In genomic region chr11:101030136-101030807, GRCm38 (mm10) we compare ENCODE assay signal across 21 mouse cellular contexts. TPM values are rescaled to one million over a fixed set of nuclear protein-coding genes. Genes with fewer than 3 reads are reported as not detected.
A peak's percentile ranks its signal among the peaks of the same experiment; 100 is the strongest.
DNase-seq lines count a peak whose midpoint lies in the region; ATAC-seq and TF ChIP-seq lines count a peak whose summit lies in the region.
"Had no signal": no experiment of that assay in that cellular context is flagged by ENCODE, and none has a peak within 500 bp of the region (broad histone marks: within the 10 kb centered on the region; RNA-seq: fewer than 3 reads in every experiment).

No protein-coding gene starts in this region.

- ATAC-seq in hindbrain, embryonic 12.5 days (ENCODE audit: low FRiP score): no peak
- ATAC-seq: forebrain, embryonic 14.5 days; midbrain, embryonic 16.5 days had no signal

- TF ChIP-seq POLR2A in embryonic fibroblast, embryonic 13.5 days (IDR thresholded peaks at IDR 0.05; ENCODE audit: low read depth, low read length): no peak

- H3K4me3 ChIP-seq in heart, embryonic 10.5 days: no peak overlapping the region
- H3K4me3 ChIP-seq in layer of hippocampus, adult 2 months: no peak overlapping the region
- no peak overlapping the region for H3K4me3 ChIP-seq in embryonic fibroblast, embryonic 13.5 days (ENCODE audit: insufficient read depth, low read length)
- H3K4me3 ChIP-seq in hindbrain, embryonic 12.5 days: no peak overlapping the region
- H3K4me3 ChIP-seq: lung, embryonic 15.5 days; stomach, embryonic 15.5 days had no signal

- no peaks in the 10 kb centered on the region for H3K9me3 ChIP-seq in heart, embryonic 10.5 days
- no peaks in the 10 kb centered on the region for H3K9me3 ChIP-seq in hindbrain, embryonic 12.5 days (replicated peaks)
- H3K9me3 ChIP-seq: lung, embryonic 15.5 days; stomach, embryonic 15.5 days had no signal

- H3K4me2 ChIP-seq in hindbrain, embryonic 12.5 days (replicated peaks): no peak overlapping the region
- H3K4me2 ChIP-seq: hindbrain, embryonic 14.5 days; liver, embryonic 11.5 days; lung, embryonic 15.5 days; stomach, embryonic 15.5 days had no signal

- peaks cover 85% of the 10 kb centered on the region for H3K36me3 ChIP-seq in heart, embryonic 10.5 days
- H3K36me3 ChIP-seq in hindbrain, embryonic 12.5 days: peaks cover 84% of the 10 kb centered on the region

- peak overlapping the region; percentile 90 for H3K27ac ChIP-seq in heart, embryonic 10.5 days
- peak overlapping the region; percentile 32; the same call in 1 of the 2 replicates for H3K27ac ChIP-seq in layer of hippocampus, adult 2 months
- peak overlapping the region; percentile 96 for H3K27ac ChIP-seq in embryonic fibroblast, embryonic 13.5 days (ENCODE audit: insufficient read depth, low read length)
- no peak overlapping the region for H3K27ac ChIP-seq in hindbrain, embryonic 12.5 days
- H3K27ac ChIP-seq: hindbrain, embryonic 14.5 days; lung, embryonic 15.5 days; stomach, embryonic 15.5 days had no signal

- H3K27me3 ChIP-seq in heart, embryonic 10.5 days (ENCODE audit: insufficient read depth, poor library complexity, severe bottlenecking): no peaks in the 10 kb centered on the region
- H3K27me3 ChIP-seq in hindbrain, embryonic 12.5 days: no peaks in the 10 kb centered on the region
- H3K27me3 ChIP-seq: lung, embryonic 15.5 days; stomach, embryonic 15.5 days had no signal

- H3K9ac ChIP-seq in hindbrain, embryonic 12.5 days: no peak overlapping the region
- H3K9ac ChIP-seq: hindbrain, embryonic 14.5 days; lung, embryonic 15.5 days; stomach, embryonic 15.5 days had no signal

- H3K4me1 ChIP-seq in heart, embryonic 10.5 days: peaks cover 30% of the 10 kb centered on the region
- H3K4me1 ChIP-seq in embryonic fibroblast, embryonic 13.5 days (ENCODE audit: control insufficient read depth, insufficient read depth, low read length): peaks cover 11% of the 10 kb centered on the region
- no peaks in the 10 kb centered on the region for H3K4me1 ChIP-seq in hindbrain, embryonic 12.5 days
- H3K4me1 ChIP-seq: lung, embryonic 15.5 days; stomach, embryonic 15.5 days had no signal

- 58% methylated on average over 10 of the region's 10 CpGs for WGBS in heart, embryonic 10.5 days
- 87% methylated on average over 10 of the region's 10 CpGs for WGBS in hindbrain, embryonic 12.5 days

- no peak for TF ChIP-seq CTCF in layer of hippocampus, adult 2 months (conservative IDR thresholded peaks at IDR 0.05)
- TF ChIP-seq CTCF in embryonic fibroblast, embryonic 13.5 days (IDR thresholded peaks at IDR 0.05; ENCODE audit: borderline replicate concordance, insufficient read depth, low read length): no peak

- no peak for DNase-seq in heart, embryonic 10.5 days (ENCODE audit: low spot score)
- no peak for DNase-seq in heart, adult 18-20 months
- DNase-seq in layer of hippocampus, adult 2 months (ENCODE audit: low spot score in 2 of 2): no peak
- DNase-seq in layer of hippocampus, postnatal 10 days (ENCODE audit: low spot score in 2 of 2): no peak
- DNase-seq in retina, postnatal 1 day: peak; percentile 68
- no peak for DNase-seq in Muller cell, postnatal 12 days (ENCODE audit: inconsistent ontology term)
- DNase-seq: adrenal gland, postnatal 14 days; cerebellum, adult 9-10 months; gastrocnemius, postnatal 14 days; kidney, adult 8-10 months; thymus, postnatal 14 days had no signal

RNA-seq across cellular contexts. Expression of gene Atp6v0a1, which starts 21.0 kb away (rescaled TPM):
- 54.4 and 66.3 TPM in 2 replicates for polyA plus RNA-seq in heart, embryonic 10.5 days (2016; fragmentation: Nextera tagmentation; extraction: Ambion mirVana)
- 10 to 100 TPM; 87.1 to 92.2 TPM for total RNA-seq in heart, adult 18-20 months (2021)
- total RNA-seq in layer of hippocampus, adult 2 months (2021): 100 to 1,000 TPM; 457 to 476 TPM
- 100 to 1,000 TPM; 424 to 431 TPM for total RNA-seq in layer of hippocampus, postnatal 10 days (2021)
- 43.7 and 50.7 TPM in 2 replicates for polyA plus RNA-seq in embryonic fibroblast, embryonic 13.5 days (2011; ENCODE audit: insufficient read length, low read depth, missing spikeins)
- polyA plus RNA-seq in hindbrain, embryonic 12.5 days (2016; fragmentation: Nextera tagmentation; extraction: Ambion mirVana): 70.2 and 74.1 TPM in 2 replicates

RNA-seq across cellular contexts. Expression of gene Naglu, which starts 39.5 kb away (rescaled TPM):
- 13.9 and 15.8 TPM in 2 replicates for polyA plus RNA-seq in heart, embryonic 10.5 days (2016; fragmentation: Nextera tagmentation; extraction: Ambion mirVana)
- total RNA-seq in heart, adult 18-20 months (2021): 1 to 10 TPM; 7.2 to 8.4 TPM
- total RNA-seq in layer of hippocampus, adult 2 months (2021): 1 to 10 TPM; 8.7 to 9.6 TPM
- total RNA-seq in layer of hippocampus, postnatal 10 days (2021): 1 to 10 TPM; 8.6 to 9.9 TPM
- polyA plus RNA-seq in embryonic fibroblast, embryonic 13.5 days (2011; ENCODE audit: insufficient read length, low read depth, missing spikeins): 21.8 and 24.9 TPM in 2 replicates
- 13.3 and 13.7 TPM in 2 replicates for polyA plus RNA-seq in hindbrain, embryonic 12.5 days (2016; fragmentation: Nextera tagmentation; extraction: Ambion mirVana)

RNA-seq across cellular contexts. Expression of gene Hsd17b1, which starts 47.9 kb away (rescaled TPM):
- polyA plus RNA-seq in heart, embryonic 10.5 days (2016; fragmentation: Nextera tagmentation; extraction: Ambion mirVana): 0.21 TPM in 1 of 2 replicates, not detected in the other
- total RNA-seq in heart, adult 18-20 months (2021): under 1 TPM; 0.41 to 0.77 TPM
- total RNA-seq in layer of hippocampus, adult 2 months (2021): under 1 TPM; 0.71 to 0.92 TPM
- under 1 TPM; 0.33 to 0.37 TPM for total RNA-seq in layer of hippocampus, postnatal 10 days (2021)
- 1.2 and 5.2 TPM in 2 replicates for polyA plus RNA-seq in embryonic fibroblast, embryonic 13.5 days (2011; ENCODE audit: insufficient read length, low read depth, missing spikeins)
- 0.23 and 0.26 TPM in 2 replicates for polyA plus RNA-seq in hindbrain, embryonic 12.5 days (2016; fragmentation: Nextera tagmentation; extraction: Ambion mirVana)
- polyA plus RNA-seq: C2C12; forebrain, embryonic 14.5 days; hindbrain, embryonic 14.5 days; neural tube, embryonic 11.5 days had no signal

RNA-seq across cellular contexts. Expression of gene Coasy, which starts 52.1 kb away (rescaled TPM):
- polyA plus RNA-seq in heart, embryonic 10.5 days (2016; fragmentation: Nextera tagmentation; extraction: Ambion mirVana): 36.5 and 37.0 TPM in 2 replicates
- total RNA-seq in heart, adult 18-20 months (2021): 10 to 100 TPM; 17.4 to 18.8 TPM
- total RNA-seq in layer of hippocampus, adult 2 months (2021): 10 to 100 TPM; 24.9 to 25.8 TPM
- total RNA-seq in layer of hippocampus, postnatal 10 days (2021): 10 to 100 TPM; 32.9 to 37.7 TPM
- 14.9 and 15.0 TPM in 2 replicates for polyA plus RNA-seq in embryonic fibroblast, embryonic 13.5 days (2011; ENCODE audit: insufficient read length, low read depth, missing spikeins)
- polyA plus RNA-seq in hindbrain, embryonic 12.5 days (2016; fragmentation: Nextera tagmentation; extraction: Ambion mirVana): 45.6 and 51.2 TPM in 2 replicates

RNA-seq across cellular contexts. Expression of gene Mlx, which starts 56.8 kb away (rescaled TPM):
- polyA plus RNA-seq in heart, embryonic 10.5 days (2016; fragmentation: Nextera tagmentation; extraction: Ambion mirVana): 42.6 and 52.0 TPM in 2 replicates
- 10 to 100 TPM; 17.2 to 17.9 TPM for total RNA-seq in heart, adult 18-20 months (2021)
- total RNA-seq in layer of hippocampus, adult 2 months (2021): 10 to 100 TPM; 40.0 to 41.1 TPM
- 10 to 100 TPM; 39.2 to 50.3 TPM for total RNA-seq in layer of hippocampus, postnatal 10 days (2021)
- 29.9 and 30.1 TPM in 2 replicates for polyA plus RNA-seq in embryonic fibroblast, embryonic 13.5 days (2011; ENCODE audit: insufficient read length, low read depth, missing spikeins)
- 62.1 and 62.4 TPM in 2 replicates for polyA plus RNA-seq in hindbrain, embryonic 12.5 days (2016; fragmentation: Nextera tagmentation; extraction: Ambion mirVana)

Comparison
In these comparisons a context has a peak if more than half of its experiments do, and no peak if none do; other contexts are left out.
1. RNA of gene Atp6v0a1, which starts 21.0 kb away (total RNA-seq): 457 to 476 TPM in layer of hippocampus, adult 2 months and 424 to 431 TPM in layer of hippocampus, postnatal 10 days; 87.1 to 92.2 TPM in heart, adult 18-20 months; every median in the first group is over 4 times any median in the second.